Mouse (Mus musculus): Measurements from ENCODE around the gene Nim1k. TPM values are rescaled to one million over a fixed set of nuclear protein-coding genes. Genes with fewer than 3 reads are reported as not detected.

Nim1k gene
- polyA plus RNA-seq, 1 experiment from 2014 or later, result 0.74 TPM

- 79% methylated on average over 7 of the region's 7 CpGs for WGBS
- Histone ChIP-seq H3K27me3 (ENCODE audit: control insufficient read depth, insufficient read depth, low read length) (no peaks in the 10 kb centered on the region), H3K4me1 (ENCODE audit: control insufficient read depth in 2 of 2, insufficient read depth in 2 of 2, low read length in 2 of 2) (peaks cover 0 to 4% of the 10 kb centered on the region in 2 experiments; a peak in 1 of 4 replicates), H3K4me2 (ENCODE audit: low read length) (no peak overlapping the region), H3K9ac (ENCODE audit: low read length) (no peak overlapping the region), H3K27ac (replicated peaks in 1 of 2; ENCODE audit: control insufficient read depth in 1 of 2, insufficient read depth in 1 of 2, low read depth in 2 of 2, low read length in 2 of 2) (no peak overlapping the region), H3K9me3 (ENCODE audit: control insufficient read depth, low read length) (no peaks in the 10 kb centered on the region), H3K4me3 (ENCODE audit: control insufficient read depth in 1 of 2, insufficient read depth in 1 of 2, low read depth in 1 of 2, low read length in 2 of 2) (no peak overlapping the region), H3K36me3 (ENCODE audit: control insufficient read depth, insufficient read depth, low read length) (no peaks in the 10 kb centered on the region)
- ATAC-seq (ENCODE audit: insufficient number of reproducible peaks, insufficient read depth, low FRiP score, low read depth), result no peak
Observed at GRCm38 (mm10) chr13:119724541-119724940, 31.1 kb downstream of the Nim1k start.

- H3K27me3 ChIP-seq (ENCODE audit: control insufficient read depth, insufficient read depth, low read length), result no peaks in the 10 kb centered on the region
Observed at GRCm38 (mm10) chr13:119723368-119723767, 32.3 kb downstream of the Nim1k start.

GRCm38 (mm10) chr13:119722447-119722846 is 33.2 kb downstream of the Nim1k start:
- no peaks in the 10 kb centered on the region for H3K9me3 ChIP-seq (ENCODE audit: control insufficient read depth, low read length)
- H3K4me2 ChIP-seq (ENCODE audit: low read length), result no peak overlapping the region
- no peak for ATAC-seq (ENCODE audit: insufficient number of reproducible peaks, insufficient read depth, low FRiP score, low read depth)
- 72% methylated on average over 3 of the region's 3 CpGs for WGBS
- H3K27me3 ChIP-seq (ENCODE audit: control insufficient read depth, insufficient read depth, low read length), result no peaks in the 10 kb centered on the region
- H3K4me3 ChIP-seq (ENCODE audit: control insufficient read depth in 1 of 2, insufficient read depth in 1 of 2, low read depth in 1 of 2, low read length in 2 of 2), result no peak overlapping the region
- H3K9ac ChIP-seq (ENCODE audit: low read length), result no peak overlapping the region
- no peak overlapping the region for H3K27ac ChIP-seq (replicated peaks in 1 of 2; ENCODE audit: control insufficient read depth in 1 of 2, insufficient read depth in 1 of 2, low read depth in 2 of 2, low read length in 2 of 2)
- no peaks in the 10 kb centered on the region; a peak in 1 of 4 replicates for H3K4me1 ChIP-seq (ENCODE audit: control insufficient read depth in 2 of 2, insufficient read depth in 2 of 2, low read length in 2 of 2)
- no peaks in the 10 kb centered on the region for H3K36me3 ChIP-seq (ENCODE audit: control insufficient read depth, insufficient read depth, low read length)

More at GRCm38 (mm10) chr13:119723368-119723767, 32.3 kb downstream of the Nim1k start:
- no peak for ATAC-seq (ENCODE audit: insufficient number of reproducible peaks, insufficient read depth, low FRiP score, low read depth)
- no peaks in the 10 kb centered on the region for H3K9me3 ChIP-seq (ENCODE audit: control insufficient read depth, low read length)
- 72% methylated on average over 5 of the region's 5 CpGs for WGBS
- H3K36me3 ChIP-seq (ENCODE audit: control insufficient read depth, insufficient read depth, low read length), result no peaks in the 10 kb centered on the region
- no peak overlapping the region for H3K4me3 ChIP-seq (ENCODE audit: control insufficient read depth in 1 of 2, insufficient read depth in 1 of 2, low read depth in 1 of 2, low read length in 2 of 2)
- H3K4me1 ChIP-seq (ENCODE audit: control insufficient read depth in 2 of 2, insufficient read depth in 2 of 2, low read length in 2 of 2), result peaks cover 0 to 4% of the 10 kb centered on the region in 2 experiments; a peak in 1 of 4 replicates
- H3K27ac ChIP-seq (replicated peaks in 1 of 2; ENCODE audit: control insufficient read depth in 1 of 2, insufficient read depth in 1 of 2, low read depth in 2 of 2, low read length in 2 of 2), result no peak overlapping the region
- no peak overlapping the region for H3K4me2 ChIP-seq (ENCODE audit: low read length)
- H3K9ac ChIP-seq (ENCODE audit: low read length), result no peak overlapping the region

GRCm38 (mm10) chr13:119716105-119716504 is 39.6 kb downstream of the Nim1k start:
- Histone ChIP-seq H3K9me3 (ENCODE audit: control insufficient read depth, low read length) (no peaks in the 10 kb centered on the region), H3K27me3 (ENCODE audit: control insufficient read depth, insufficient read depth, low read length) (no peaks in the 10 kb centered on the region), H3K27ac (replicated peaks in 1 of 2; ENCODE audit: control insufficient read depth in 1 of 2, insufficient read depth in 1 of 2, low read depth in 2 of 2, low read length in 2 of 2) (no peak overlapping the region), H3K36me3 (ENCODE audit: control insufficient read depth, insufficient read depth, low read length) (0 out of 2 replicates have a peak, but pooled peaks cover 5% of the 10 kb centered on the region), H3K4me3 (ENCODE audit: control insufficient read depth in 1 of 2, insufficient read depth in 1 of 2, low read depth in 1 of 2, low read length in 2 of 2) (no peak overlapping the region), H3K4me2 (ENCODE audit: low read length) (no peak overlapping the region), H3K4me1 (ENCODE audit: control insufficient read depth in 2 of 2, insufficient read depth in 2 of 2, low read length in 2 of 2) (no peaks in the 10 kb centered on the region), H3K9ac (ENCODE audit: low read length) (no peak overlapping the region)
- WGBS, result 78% methylated on average over 2 of the region's 2 CpGs
- ATAC-seq (ENCODE audit: insufficient number of reproducible peaks, insufficient read depth, low FRiP score, low read depth), result no peak

GRCm38 (mm10) chr13:119713821-119714220 is 41.9 kb downstream of the Nim1k start:
- Histone ChIP-seq H3K27ac (replicated peaks in 1 of 2; ENCODE audit: control insufficient read depth in 1 of 2, insufficient read depth in 1 of 2, low read depth in 2 of 2, low read length in 2 of 2) (no peak overlapping the region), H3K4me3 (ENCODE audit: control insufficient read depth in 1 of 2, insufficient read depth in 1 of 2, low read depth in 1 of 2, low read length in 2 of 2) (no peak overlapping the region), H3K4me1 (ENCODE audit: control insufficient read depth in 2 of 2, insufficient read depth in 2 of 2, low read length in 2 of 2) (peaks cover 0 to 8% of the 10 kb centered on the region in 2 experiments; a peak in 1 of 4 replicates), H3K36me3 (ENCODE audit: control insufficient read depth, insufficient read depth, low read length) (peaks cover 17% of the 10 kb centered on the region), H3K4me2 (ENCODE audit: low read length) (no peak overlapping the region), H3K27me3 (ENCODE audit: control insufficient read depth, insufficient read depth, low read length) (no peaks in the 10 kb centered on the region), H3K9ac (ENCODE audit: low read length) (no peak overlapping the region), H3K9me3 (ENCODE audit: control insufficient read depth, low read length) (no peaks in the 10 kb centered on the region)
- 44% methylated on average over 9 of the region's 9 CpGs for WGBS
- ATAC-seq (ENCODE audit: insufficient number of reproducible peaks, insufficient read depth, low FRiP score, low read depth), result no peak

- H3K27ac ChIP-seq (replicated peaks in 1 of 2; ENCODE audit: control insufficient read depth in 1 of 2, insufficient read depth in 1 of 2, low read depth in 2 of 2, low read length in 2 of 2), result no peak overlapping the region
- peaks cover 20% of the 10 kb centered on the region for H3K36me3 ChIP-seq (ENCODE audit: control insufficient read depth, insufficient read depth, low read length)
- H3K9ac ChIP-seq (ENCODE audit: low read length), result no peak overlapping the region
- ATAC-seq (ENCODE audit: insufficient number of reproducible peaks, insufficient read depth, low FRiP score, low read depth), result no peak
- no peaks in the 10 kb centered on the region for H3K9me3 ChIP-seq (ENCODE audit: control insufficient read depth, low read length)
- H3K4me2 ChIP-seq (ENCODE audit: low read length), result no peak overlapping the region
- 62% methylated on average over 8 of the region's 8 CpGs for WGBS
- no peak overlapping the region for H3K4me3 ChIP-seq (ENCODE audit: control insufficient read depth in 1 of 2, insufficient read depth in 1 of 2, low read depth in 1 of 2, low read length in 2 of 2)
- no peaks in the 10 kb centered on the region for H3K27me3 ChIP-seq (ENCODE audit: control insufficient read depth, insufficient read depth, low read length)
- peaks cover 0 to 8% of the 10 kb centered on the region in 2 experiments; a peak in 1 of 4 replicates for H3K4me1 ChIP-seq (ENCODE audit: control insufficient read depth in 2 of 2, insufficient read depth in 2 of 2, low read length in 2 of 2)
Observed at GRCm38 (mm10) chr13:119713107-119713787, 42.4 kb downstream of the Nim1k start.

GRCm38 (mm10) chr13:119712463-119712862 is 43.2 kb downstream of the Nim1k start:
- 85% methylated on average over 11 of the region's 11 CpGs for WGBS
- Histone ChIP-seq H3K9me3 (ENCODE audit: control insufficient read depth, low read length) (no peaks in the 10 kb centered on the region), H3K27ac (replicated peaks in 1 of 2; ENCODE audit: control insufficient read depth in 1 of 2, insufficient read depth in 1 of 2, low read depth in 2 of 2, low read length in 2 of 2) (no peak overlapping the region), H3K27me3 (ENCODE audit: control insufficient read depth, insufficient read depth, low read length) (no peaks in the 10 kb centered on the region), H3K9ac (ENCODE audit: low read length) (no peak overlapping the region), H3K4me2 (ENCODE audit: low read length) (no peak overlapping the region), H3K36me3 (ENCODE audit: control insufficient read depth, insufficient read depth, low read length) (peaks cover 26% of the 10 kb centered on the region), H3K4me1 (ENCODE audit: control insufficient read depth in 2 of 2, insufficient read depth in 2 of 2, low read length in 2 of 2) (peaks cover 0 to 8% of the 10 kb centered on the region in 2 experiments; a peak in 1 of 4 replicates), H3K4me3 (ENCODE audit: control insufficient read depth in 1 of 2, insufficient read depth in 1 of 2, low read depth in 1 of 2, low read length in 2 of 2) (no peak overlapping the region)
- ATAC-seq (ENCODE audit: insufficient number of reproducible peaks, insufficient read depth, low FRiP score, low read depth), result no peak

- WGBS, result 90% methylated on average over 10 of the region's 10 CpGs
- H3K36me3 ChIP-seq (ENCODE audit: control insufficient read depth, insufficient read depth, low read length), result peaks cover 44% of the 10 kb centered on the region
- H3K4me3 ChIP-seq (ENCODE audit: control insufficient read depth in 1 of 2, insufficient read depth in 1 of 2, low read depth in 1 of 2, low read length in 2 of 2), result no peak overlapping the region
- H3K27me3 ChIP-seq (ENCODE audit: control insufficient read depth, insufficient read depth, low read length), result no peaks in the 10 kb centered on the region
- no peaks in the 10 kb centered on the region for H3K9me3 ChIP-seq (ENCODE audit: control insufficient read depth, low read length)
- no peak overlapping the region for H3K4me2 ChIP-seq (ENCODE audit: low read length)
- no peak overlapping the region for H3K27ac ChIP-seq (replicated peaks in 1 of 2; ENCODE audit: control insufficient read depth in 1 of 2, insufficient read depth in 1 of 2, low read depth in 2 of 2, low read length in 2 of 2)
- ATAC-seq (ENCODE audit: insufficient number of reproducible peaks, insufficient read depth, low FRiP score, low read depth), result no peak
- no peak overlapping the region for H3K9ac ChIP-seq (ENCODE audit: low read length)
- H3K4me1 ChIP-seq (ENCODE audit: control insufficient read depth in 2 of 2, insufficient read depth in 2 of 2, low read length in 2 of 2), result peaks cover 0 to 8% of the 10 kb centered on the region in 2 experiments; a peak in 1 of 4 replicates
Observed at GRCm38 (mm10) chr13:119710268-119710610, 45.4 kb downstream of the Nim1k start.
